Mouse (Mus musculus): ENCODE results near the gene Acsl1.

- TF ChIP-seq POLR2A (IDR thresholded peaks at IDR 0.05; ENCODE audit: insufficient read depth, low read depth, low read length) (no peak), CTCF (IDR thresholded peaks at IDR 0.05; ENCODE audit: insufficient read depth, low read depth, low read length) (no peak)
Measured at GRCm38 (mm10) chr8:46474634-46475033, 3.8 kb downstream of the Acsl1 start.

Measured in olfactory bulb, adult 2 months (tissue).